Mouse (Mus musculus) neural tube, embryonic 14.5 days (tissue): ENCODE data around the gene Rcn3. TPM values are rescaled to one million over a fixed set of nuclear protein-coding genes. Genes with fewer than 3 reads are reported as not detected.
A peak's percentile ranks its signal among the peaks of the same experiment; 100 is the strongest.

Experiments
- ATAC-seq: fragments of 200-750 bp; cut with Nextera tagmentation; 2 replicates; pipeline ENCODE4 v1.8.0; 2017; ENCODE audit warnings: low read depth, mild to moderate bottlenecking, moderate TSS enrichment, moderate library complexity
- H3K27ac ChIP-seq: fragments of 300-500 bp; sonication (generic); 2 replicates; pipeline ENCODE4 v1.5.1; 2014; ENCODE audit warnings: low read depth, mild to moderate bottlenecking, control low read depth, low read length, moderate library complexity, mixed read lengths
- H3K27me3 ChIP-seq: fragments of 300-500 bp; sonication (generic); 2 replicates; pipeline ENCODE4 v1.6.1; 2014; ENCODE audit warnings: low read length; ENCODE audit not compliant: control insufficient read depth, insufficient read depth
- H3K36me3 ChIP-seq: fragments of 300-500 bp; sonication (generic); 2 replicates; pipeline ENCODE4 v1.6.1; 2014; ENCODE audit warnings: low read length, mixed read lengths; ENCODE audit not compliant: control insufficient read depth, insufficient read depth
- H3K4me1 ChIP-seq: fragments of 300-500 bp; sonication (generic); 2 replicates; pipeline ENCODE4 v1.6.1; 2014; ENCODE audit warnings: low read length; ENCODE audit not compliant: control insufficient read depth, insufficient read depth
- H3K4me2 ChIP-seq: fragments of 300-500 bp; sonication (generic); 2 replicates; pipeline ENCODE4 v1.6.1; 2014; ENCODE audit warnings: mild to moderate bottlenecking, low read depth, low read length, control low read depth
- H3K4me3 ChIP-seq: fragments of 300-500 bp; sonication (generic); 2 replicates; pipeline ENCODE4 v1.5.1; 2014; ENCODE audit warnings: low read depth, low read length, control low read depth, mixed read lengths
- H3K9ac ChIP-seq: fragments of 300-500 bp; sonication (generic); replicated peaks from 2 replicates; pipeline ENCODE4 v1.6.1; 2014; ENCODE audit warnings: low read depth, mild to moderate bottlenecking, control low read depth, low read length, mixed read lengths
- H3K9me3 ChIP-seq: fragments of 300-500 bp; sonication (generic); 2 replicates; pipeline ENCODE4 v1.6.1; 2016; ENCODE audit warnings: low read length; ENCODE audit not compliant: control insufficient read depth
- WGBS: fragments of 180-500 bp; shearing (Covaris S2); extraction: QIAGEN DNeasy Blood & Tissue Kit; methylation state at CpG from one replicate; pipeline ENCODE4 v1.1.7; 2014; 5-methylcytosine and 5-hydroxymethylcytosine counted together
- polyA plus RNA-seq: library from polyadenylated mRNA; unstranded; fragments of >200 nt; fragmentation: Nextera tagmentation; extraction: Ambion mirVana; gene quantifications from 2 replicates; pipeline ENCODE4 v1.2.1, GENCODE M21; 2014

Gene Rcn3
- polyA plus RNA-seq, 1 experiment from 2014 or later: 23.7 TPM

DNA sequence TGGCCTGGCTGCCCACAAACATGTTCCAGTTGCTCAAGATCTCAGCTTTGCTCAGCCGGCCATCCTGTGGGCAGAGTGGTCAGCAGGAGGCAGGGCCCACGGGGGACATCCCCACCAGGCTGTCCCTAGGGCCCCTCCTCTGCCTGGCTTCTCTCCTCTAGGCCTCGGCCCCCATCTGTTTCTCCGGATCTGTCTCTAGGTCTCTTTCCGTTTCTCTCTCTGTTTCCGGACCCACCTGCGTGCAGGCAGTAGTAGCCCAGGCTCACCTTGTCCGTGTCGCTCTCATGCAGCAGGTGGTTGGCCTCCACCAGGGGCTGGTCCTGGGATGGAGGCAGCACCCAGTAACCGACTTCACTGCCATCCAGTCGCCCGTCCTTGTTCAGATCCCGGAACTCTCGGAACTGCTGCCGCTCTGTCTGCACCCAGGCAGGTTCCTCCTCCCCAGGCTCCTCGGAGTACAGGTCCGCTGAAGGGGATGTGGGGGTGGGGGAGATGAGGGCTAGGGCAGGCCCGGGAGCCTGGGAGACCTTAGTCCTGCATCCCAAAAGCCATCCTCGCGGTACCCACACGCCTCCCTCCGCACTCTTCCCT is 8.6 kb downstream of the Rcn3 start:
- Histone ChIP-seq H3K9ac (no peak overlapping the region), H3K9me3 (no peaks in the 10 kb centered on the region), H3K4me3 (no peak overlapping the region), H3K4me2 (no peak overlapping the region), H3K4me1 (no peaks in the 10 kb centered on the region), H3K36me3 (no peaks in the 10 kb centered on the region), H3K27me3 (no peaks in the 10 kb centered on the region), H3K27ac (peak overlapping the region; percentile 12; the same call in 1 of the 2 replicates)
- 90% methylated on average over 22 of the region's 22 CpGs for WGBS
- ATAC-seq: no peak

DNA sequence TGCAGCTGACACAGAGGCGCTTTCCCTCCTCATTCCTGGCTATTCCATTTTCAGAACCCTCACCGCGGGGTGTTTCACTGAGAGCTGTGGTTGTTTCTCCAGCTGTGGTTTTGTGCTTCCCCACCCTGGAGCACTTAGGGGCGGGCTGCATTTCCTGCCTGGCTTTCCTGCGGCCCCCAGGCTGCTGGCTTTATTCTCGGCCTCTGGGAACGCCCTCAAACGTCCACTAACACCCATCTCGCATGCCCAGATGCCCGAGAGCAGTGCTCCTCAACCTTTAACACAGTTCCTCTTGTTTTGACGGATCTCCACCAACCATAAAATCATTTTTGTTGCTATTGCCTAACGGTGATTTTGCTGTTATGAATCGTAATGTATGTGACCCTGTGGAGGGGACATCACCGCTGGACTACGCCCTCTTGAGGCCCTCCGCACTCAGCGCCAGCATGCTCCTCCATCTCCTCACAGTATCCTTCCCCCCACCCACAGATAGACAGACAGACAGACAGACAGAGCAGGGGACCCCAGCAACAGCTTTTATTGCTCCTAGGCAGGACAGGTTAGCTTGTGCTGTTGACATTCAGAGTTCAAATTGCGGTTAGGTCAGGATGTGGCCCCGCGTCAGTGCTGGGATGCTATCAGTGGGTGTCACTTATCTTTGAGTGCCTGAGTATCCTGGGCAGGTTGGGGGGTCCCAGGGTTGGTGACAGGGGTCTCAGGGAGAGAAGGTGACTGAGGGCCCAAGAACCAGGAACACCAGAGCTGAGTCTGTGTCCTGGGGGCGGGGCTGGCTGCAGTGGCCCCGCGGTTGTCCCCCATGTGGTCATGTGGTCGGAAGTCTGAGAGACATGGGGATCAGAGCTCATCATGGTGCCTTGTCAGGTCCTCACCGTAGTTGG is 9.4 kb downstream of the Rcn3 start:
- H3K27me3 ChIP-seq: no peaks in the 10 kb centered on the region
- ATAC-seq: no peak
- H3K4me3 ChIP-seq: no peak overlapping the region
- no peaks in the 10 kb centered on the region for H3K36me3 ChIP-seq
- H3K9ac ChIP-seq: no peak overlapping the region
- H3K27ac ChIP-seq: no peak overlapping the region; the same call in 1 of the 2 replicates
- H3K4me1 ChIP-seq: no peaks in the 10 kb centered on the region
- H3K9me3 ChIP-seq: no peaks in the 10 kb centered on the region
- no peak overlapping the region for H3K4me2 ChIP-seq
- WGBS: 60% methylated on average over 25 of the region's 25 CpGs

DNA sequence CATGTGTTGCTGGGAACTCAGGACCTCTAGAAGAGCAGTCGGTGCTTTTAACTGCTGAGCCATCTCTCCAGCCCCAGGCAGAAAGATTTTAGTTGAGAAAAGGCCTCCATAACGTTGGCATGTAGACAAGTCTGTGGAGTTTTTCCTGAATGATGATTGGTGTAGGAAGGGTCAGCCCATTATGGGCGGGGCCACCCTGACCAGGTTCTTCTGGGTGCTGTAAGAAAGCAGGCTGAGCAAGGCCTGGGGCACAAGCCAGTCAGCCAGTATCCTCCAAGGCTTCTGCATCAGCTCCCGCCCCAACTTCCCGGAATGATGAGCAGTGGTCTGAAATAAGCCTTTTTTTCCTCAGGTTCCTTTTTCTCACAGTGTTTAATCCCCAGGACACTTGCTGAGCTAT is 11.0 kb downstream of the Rcn3 start:
- H3K36me3 ChIP-seq: no peaks in the 10 kb centered on the region
- no peak overlapping the region for H3K4me2 ChIP-seq
- no peak overlapping the region for H3K27ac ChIP-seq
- H3K4me3 ChIP-seq: no peak overlapping the region
- H3K4me1 ChIP-seq: no peaks in the 10 kb centered on the region
- no peak overlapping the region for H3K9ac ChIP-seq
- ATAC-seq: no peak
- WGBS: 58% methylated on average over 5 of the region's 5 CpGs
- H3K27me3 ChIP-seq: no peaks in the 10 kb centered on the region
- H3K9me3 ChIP-seq: no peaks in the 10 kb centered on the region

DNA sequence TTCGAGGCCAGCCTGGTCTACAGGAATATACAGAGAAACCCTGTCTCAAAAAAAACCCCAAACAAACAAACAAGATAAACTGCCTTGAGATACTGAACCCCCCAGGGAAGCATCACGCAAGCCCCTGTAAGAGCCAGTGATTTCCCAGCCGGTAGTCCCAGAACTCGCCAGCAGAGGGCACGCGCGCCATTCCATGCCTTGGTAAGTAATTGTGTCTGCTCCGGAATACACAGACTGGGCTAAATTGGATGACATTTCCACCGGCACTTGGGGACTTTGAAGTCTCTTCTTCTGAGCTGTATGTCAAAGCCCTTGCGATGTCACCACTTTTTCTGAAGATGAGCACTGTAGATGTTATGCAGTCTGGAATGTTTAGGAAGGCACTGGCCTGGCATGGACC is 12.2 kb downstream of the Rcn3 start:
- H3K4me1 ChIP-seq: no peaks in the 10 kb centered on the region
- H3K4me3 ChIP-seq: no peak overlapping the region
- H3K9ac ChIP-seq: no peak overlapping the region
- no peak overlapping the region for H3K4me2 ChIP-seq
- H3K36me3 ChIP-seq: no peaks in the 10 kb centered on the region
- no peaks in the 10 kb centered on the region for H3K27me3 ChIP-seq
- H3K9me3 ChIP-seq: no peaks in the 10 kb centered on the region
- peak; percentile 70; the same call in 1 of the 2 replicates for ATAC-seq
- no peak overlapping the region for H3K27ac ChIP-seq
- under 1% methylated on average over 10 of the region's 10 CpGs for WGBS

DNA sequence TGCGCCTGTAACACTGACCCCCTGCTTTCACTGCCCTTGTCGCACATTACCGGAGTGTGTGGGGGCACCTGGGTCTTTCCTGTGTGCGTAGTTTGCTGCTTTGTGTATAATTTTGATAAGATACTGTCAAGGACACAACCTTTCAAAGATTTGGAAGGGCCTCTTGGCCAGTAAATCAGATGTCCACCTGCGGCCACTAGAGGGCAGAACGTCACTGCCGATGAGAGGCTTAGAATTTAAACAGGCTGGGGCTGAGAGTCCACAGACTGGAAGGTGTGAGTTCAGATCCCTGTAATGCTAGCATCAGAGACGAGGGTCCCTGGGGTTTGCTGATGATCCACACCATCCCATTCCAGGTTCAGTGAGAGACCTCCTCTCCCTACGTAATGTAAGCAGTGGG is 13.5 kb downstream of the Rcn3 start:
- no peak overlapping the region for H3K4me3 ChIP-seq
- no peaks in the 10 kb centered on the region for H3K27me3 ChIP-seq
- H3K4me2 ChIP-seq: no peak overlapping the region
- no peak overlapping the region for H3K27ac ChIP-seq
- H3K36me3 ChIP-seq: no peaks in the 10 kb centered on the region
- no peak for ATAC-seq
- H3K9ac ChIP-seq: no peak overlapping the region
- no peaks in the 10 kb centered on the region for H3K9me3 ChIP-seq
- 42% methylated on average over 9 of the region's 9 CpGs for WGBS
- no peaks in the 10 kb centered on the region for H3K4me1 ChIP-seq

DNA sequence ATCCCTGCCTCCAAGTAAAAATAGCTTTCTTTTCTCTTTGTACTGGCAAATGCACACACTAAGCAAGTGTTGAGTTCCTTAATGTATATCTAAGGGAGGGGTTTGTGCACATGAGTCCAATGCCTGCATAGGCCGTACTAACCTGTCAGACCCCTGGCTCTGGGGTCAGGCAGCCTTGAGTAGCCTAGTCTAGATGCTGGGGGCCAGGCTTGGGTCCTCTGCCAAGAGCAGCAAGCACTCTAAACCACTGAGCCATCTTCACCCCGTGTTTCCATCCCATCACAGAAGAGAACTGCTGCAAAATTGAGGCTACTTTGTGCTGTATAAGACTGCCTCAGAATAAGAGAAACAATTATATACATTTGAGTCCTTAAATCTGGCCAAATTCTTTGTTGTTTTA is 14.2 kb downstream of the Rcn3 start:
- Histone ChIP-seq H3K4me3 (no peak overlapping the region), H3K27ac (no peak overlapping the region), H3K9ac (no peak overlapping the region), H3K4me2 (no peak overlapping the region), H3K9me3 (no peaks in the 10 kb centered on the region), H3K27me3 (no peaks in the 10 kb centered on the region), H3K4me1 (no peaks in the 10 kb centered on the region), H3K36me3 (no peaks in the 10 kb centered on the region)
- 96% methylated on average over 2 of the region's 2 CpGs for WGBS
- no peak for ATAC-seq

DNA sequence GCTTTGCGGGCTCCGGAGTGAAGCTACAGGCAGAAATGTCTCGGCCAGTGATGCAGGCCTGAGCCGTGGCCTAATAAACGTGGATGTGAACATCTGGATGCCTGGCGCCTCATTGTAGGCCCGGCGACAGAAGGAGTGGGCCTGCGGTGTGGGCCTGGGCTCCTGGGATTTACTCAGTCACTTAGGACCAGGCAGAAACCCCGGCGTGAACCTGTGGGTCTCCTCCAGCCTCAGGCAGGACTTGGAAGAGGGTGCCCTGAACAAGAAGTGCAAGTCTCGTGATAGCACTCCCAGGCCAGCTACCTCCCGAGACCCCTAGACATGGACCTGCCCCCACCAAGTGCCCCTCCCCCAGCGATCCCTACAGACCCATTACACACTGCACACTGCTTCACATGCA is 14.7 kb downstream of the Rcn3 start:
- 86% methylated on average over 14 of the region's 14 CpGs for WGBS
- ATAC-seq: no peak
- H3K36me3 ChIP-seq: no peaks in the 10 kb centered on the region
- no peaks in the 10 kb centered on the region for H3K4me1 ChIP-seq
- H3K9me3 ChIP-seq: no peaks in the 10 kb centered on the region
- no peak overlapping the region for H3K4me3 ChIP-seq
- H3K27me3 ChIP-seq: no peaks in the 10 kb centered on the region
- H3K9ac ChIP-seq: no peak overlapping the region
- no peak overlapping the region for H3K27ac ChIP-seq
- no peak overlapping the region for H3K4me2 ChIP-seq

DNA sequence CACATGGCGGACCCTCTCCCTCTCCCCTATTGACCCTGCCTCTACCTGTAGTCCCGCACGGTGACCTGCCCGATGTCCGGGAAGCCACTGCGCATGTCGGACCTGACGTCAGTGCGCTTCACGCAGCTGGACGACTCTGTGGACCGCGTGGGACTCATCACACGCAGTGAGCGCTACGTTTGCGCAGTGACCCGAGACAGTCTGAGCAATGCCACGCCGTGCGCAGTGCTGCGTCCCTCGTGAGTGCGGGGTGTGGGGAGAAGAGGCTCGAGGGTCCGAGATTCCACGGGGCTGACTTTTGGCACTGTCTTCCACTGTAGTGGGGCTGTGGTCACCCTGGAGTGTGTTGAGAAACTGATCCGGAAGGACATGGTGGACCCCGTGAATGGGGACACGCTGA is 15.5 kb downstream of the Rcn3 start:
- Histone ChIP-seq H3K27me3 (no peaks in the 10 kb centered on the region), H3K4me2 (no peak overlapping the region), H3K9ac (no peak overlapping the region), H3K36me3 (no peaks in the 10 kb centered on the region), H3K27ac (no peak overlapping the region), H3K9me3 (no peaks in the 10 kb centered on the region), H3K4me3 (no peak overlapping the region), H3K4me1 (no peaks in the 10 kb centered on the region)
- 93% methylated on average over 30 of the region's 30 CpGs for WGBS
- no peak for ATAC-seq

DNA sequence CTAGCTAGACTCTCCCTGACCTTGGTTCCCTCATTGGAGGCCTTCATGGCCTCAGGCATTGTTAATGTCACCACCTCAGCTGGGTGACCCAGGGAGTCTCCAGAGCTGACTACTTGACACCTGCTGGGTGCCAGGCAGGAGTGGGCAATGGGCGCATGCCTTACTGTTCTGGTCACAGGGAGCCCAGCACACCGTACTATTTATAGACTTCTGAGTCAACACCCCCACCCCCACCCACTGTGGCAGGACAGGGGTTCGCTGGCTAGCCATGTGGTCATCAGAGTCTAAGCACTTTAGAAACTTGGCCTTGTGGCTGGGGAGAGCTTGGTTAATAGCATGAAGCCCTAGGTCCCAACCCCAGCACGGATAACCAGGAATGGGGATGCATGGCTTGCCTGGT is 16.6 kb downstream of the Rcn3 start:
- Histone ChIP-seq H3K27ac (no peak overlapping the region), H3K4me2 (no peak overlapping the region), H3K4me1 (no peaks in the 10 kb centered on the region), H3K36me3 (no peaks in the 10 kb centered on the region), H3K9ac (no peak overlapping the region), H3K27me3 (no peaks in the 10 kb centered on the region), H3K4me3 (no peak overlapping the region), H3K9me3 (no peaks in the 10 kb centered on the region)
- no peak for ATAC-seq
- WGBS: 86% methylated on average over 4 of the region's 4 CpGs
